Mouse (Mus musculus) C2C12 (cell line): ENCODE measurements around the gene Ebf4. TPM values are rescaled to one million over a fixed set of nuclear protein-coding genes. Genes with fewer than 3 reads are reported as not detected.

Source experiments
- H3K27me3 ChIP-seq: one replicate; pipeline ENCODE4 v1.6.1; 2011; ENCODE audit not compliant: control insufficient read depth, insufficient read depth, insufficient read length
- H3K36me3 ChIP-seq: one replicate; pipeline ENCODE4 v1.6.1; 2011; ENCODE audit not compliant: control insufficient read depth, insufficient read depth
- H3K4me3 ChIP-seq: one replicate; pipeline ENCODE4 v1.5.1; 2011; ENCODE audit warnings: mild to moderate bottlenecking, control low read depth; ENCODE audit not compliant: poor library complexity, insufficient read depth, severe bottlenecking
- H3K79me2 ChIP-seq: one replicate; pipeline ENCODE4 v1.6.1; 2011; ENCODE audit not compliant: control insufficient read depth, insufficient read depth
- H3K79me3 ChIP-seq: one replicate; pipeline ENCODE4 v1.6.1; 2011; ENCODE audit warnings: low read depth, control low read depth
- H3ac ChIP-seq: one replicate; pipeline ENCODE3; 2011; ENCODE audit warnings: low read depth; ENCODE audit not compliant: control insufficient read depth, insufficient read length
- CEBPB ChIP-seq: IDR thresholded peaks from one replicate; pipeline ENCODE4 v1.6.1; 2011; ENCODE audit warnings: low read depth, mild to moderate bottlenecking, control low read depth, moderate library complexity
- CTCF ChIP-seq: IDR thresholded peaks from one replicate; pipeline ENCODE4 v1.5.1; 2011; ENCODE audit not compliant: control insufficient read depth, insufficient read depth, insufficient read length
- FOSL1 ChIP-seq: IDR thresholded peaks from one replicate; pipeline ENCODE4 v1.8.0; 2011; ENCODE audit warnings: mild to moderate bottlenecking, low read length; ENCODE audit not compliant: poor library complexity, insufficient read depth, severe bottlenecking
- MAX ChIP-seq: IDR thresholded peaks from one replicate; pipeline ENCODE4 v1.6.1; 2011; ENCODE audit warnings: mild to moderate bottlenecking, control low read depth
- MYOD1 ChIP-seq: IDR thresholded peaks from one replicate; pipeline ENCODE4 v1.6.1; 2011; ENCODE audit warnings: low read depth; ENCODE audit not compliant: control insufficient read depth, insufficient read length
- MYOG ChIP-seq: IDR thresholded peaks from one replicate; pipeline ENCODE4 v1.6.1; 2011; ENCODE audit not compliant: control insufficient read depth, insufficient read length; ENCODE audit errors: extremely low read depth
- USF1 ChIP-seq: IDR thresholded peaks from one replicate; pipeline ENCODE4 v1.6.1; 2011; ENCODE audit warnings: low read depth, mild to moderate bottlenecking, control low read depth, moderate library complexity
- polyA plus RNA-seq: library from polyadenylated mRNA; unstranded; fragments of >200 nt; fragmentation: generic; extraction: Trizol; gene quantifications from one replicate; pipeline ENCODE4 v1.2.1, GENCODE M21; 2012; ENCODE audit warnings: missing spikeins

The Ebf4 gene
- polyA plus RNA-seq, 1 experiment, result 0.07 TPM

GRCm38 (mm10) chr2:130392836-130393235 is 97.9 kb downstream of the Ebf4 start:
- Histone ChIP-seq H3K36me3 (no peaks in the 10 kb centered on the region), H3ac (no peak overlapping the region), H3K79me2 (no peaks in the 10 kb centered on the region), H3K4me3 (no peak overlapping the region), H3K79me3 (no peaks in the 10 kb centered on the region), H3K27me3 (peaks cover 27% of the 10 kb centered on the region)
- no peak for TF ChIP-seq MYOD1
- no peak for TF ChIP-seq MYOG
- no peak for TF ChIP-seq CTCF
- no peak for TF ChIP-seq MAX
- TF ChIP-seq FOSL1, result no peak
- TF ChIP-seq USF1, result no peak
- no peak for TF ChIP-seq CEBPB

- no peak for TF ChIP-seq CTCF
- no peak for TF ChIP-seq MYOD1
- no peak for TF ChIP-seq MYOG
- H3K36me3 ChIP-seq, result no peaks in the 10 kb centered on the region
- no peaks in the 10 kb centered on the region for H3K79me3 ChIP-seq
- H3K4me3 ChIP-seq, result no peak overlapping the region
- no peaks in the 10 kb centered on the region for H3K79me2 ChIP-seq
- no peak overlapping the region for H3ac ChIP-seq
- peaks cover 18% of the 10 kb centered on the region for H3K27me3 ChIP-seq
These were observed 100.7 kb downstream of the Ebf4 start for GRCm38 (mm10) chr2:130395696-130396095.

- Histone ChIP-seq H3K27me3 (peaks cover 15% of the 10 kb centered on the region), H3K79me2 (no peaks in the 10 kb centered on the region), H3K79me3 (no peaks in the 10 kb centered on the region), H3ac (no peak within 1 kb of the TSS), H3K4me3 (no peak within 1 kb of the TSS), H3K36me3 (no peaks in the 10 kb centered on the region)
- TF ChIP-seq MYOD1, result no peak
- no peak for TF ChIP-seq MYOG
- no peak for TF ChIP-seq MAX
- no peak for TF ChIP-seq CTCF
- no peak for TF ChIP-seq CEBPB
- TF ChIP-seq FOSL1, result no peak
- TF ChIP-seq USF1, result no peak
These were observed 102.4 kb downstream of the Ebf4 start, which contains the start of gene Cpxm1 for GRCm38 (mm10) chr2:130397186-130397985. TSS of gene Cpxm1 (minus strand) at chr2:130397574.

GRCm38 (mm10) chr2:130398091-130398490 is 103.1 kb downstream of the Ebf4 start:
- Histone ChIP-seq H3ac (no peak overlapping the region), H3K79me3 (no peaks in the 10 kb centered on the region), H3K4me3 (no peak overlapping the region), H3K79me2 (no peaks in the 10 kb centered on the region), H3K36me3 (no peaks in the 10 kb centered on the region), H3K27me3 (peaks cover 21% of the 10 kb centered on the region)
- TF ChIP-seq MYOD1 (no peak), MAX (no peak), FOSL1 (no peak), CTCF (no peak), CEBPB (no peak), USF1 (no peak), MYOG (no peak)

- Histone ChIP-seq H3K79me3 (no peaks in the 10 kb centered on the region), H3K27me3 (peaks cover 22% of the 10 kb centered on the region), H3K36me3 (no peaks in the 10 kb centered on the region), H3K79me2 (no peaks in the 10 kb centered on the region), H3K4me3 (no peak overlapping the region), H3ac (no peak overlapping the region)
- TF ChIP-seq MYOG, result no peak
- TF ChIP-seq MAX, result no peak
- no peak for TF ChIP-seq CTCF
- TF ChIP-seq MYOD1, result no peak
- TF ChIP-seq FOSL1, result no peak
- no peak for TF ChIP-seq USF1
- no peak for TF ChIP-seq CEBPB
These were observed 105.1 kb downstream of the Ebf4 start for GRCm38 (mm10) chr2:130400046-130400445.
